Mouse (Mus musculus): ENCODE data around the gene Gm19410. TPM values are rescaled to one million over a fixed set of nuclear protein-coding genes. Genes with fewer than 3 reads are reported as not detected.

Gene Gm19410
- 0.07 and 0.15 TPM in 2 replicates for polyA plus RNA-seq (2014; fragmentation: Nextera tagmentation; extraction: Ambion mirVana)

- Histone ChIP-seq H3K4me1 (ENCODE audit: control insufficient read depth, insufficient read depth, low read length) (no peaks in the 10 kb centered on the region), H3K36me3 (ENCODE audit: control insufficient read depth, insufficient read depth, low read length) (no peaks in the 10 kb centered on the region), H3K4me3 (ENCODE audit: low read depth, low read length) (peak within 1 kb of the TSS; percentile 45), H3K9ac (ENCODE audit: low read depth, low read length) (peak within 1 kb of the TSS; percentile 40; the same call in 1 of the 2 replicates), H3K27me3 (replicated peaks; ENCODE audit: control insufficient read depth, insufficient read depth, low read length) (peaks cover 28% of the 10 kb centered on the region), H3K27ac (replicated peaks; ENCODE audit: low read depth, low read length) (no peak within 1 kb of the TSS), H3K9me3 (ENCODE audit: control insufficient read depth, low read length) (no peaks in the 10 kb centered on the region), H3K4me2 (ENCODE audit: low read depth, low read length) (peak within 1 kb of the TSS; percentile 84)
- WGBS, result 1% methylated on average over 33 of the region's 35 CpGs
- ATAC-seq (ENCODE audit: low read depth), result no peak; the same call in 1 of the 2 replicates
- DNase-seq (ENCODE audit: low spot score), result peak; percentile 22
Measured at GRCm38 (mm10) chr8:35765499-35766193, at the start of gene Gm19410. TSS of gene Gm19410 (plus strand) at chr8:35765790.

GRCm38 (mm10) chr8:35730776-35731175, 34.8 kb upstream of the Gm19410 start:
- Histone ChIP-seq H3K9ac (ENCODE audit: low read depth, low read length) (no peak overlapping the region), H3K4me2 (ENCODE audit: low read depth, low read length) (no peak overlapping the region), H3K4me3 (ENCODE audit: low read depth, low read length) (no peak overlapping the region), H3K36me3 (ENCODE audit: control insufficient read depth, insufficient read depth, low read length) (no peaks in the 10 kb centered on the region), H3K9me3 (ENCODE audit: control insufficient read depth, low read length) (no peaks in the 10 kb centered on the region), H3K4me1 (ENCODE audit: control insufficient read depth, insufficient read depth, low read length) (no peaks in the 10 kb centered on the region), H3K27me3 (replicated peaks; ENCODE audit: control insufficient read depth, insufficient read depth, low read length) (no peaks in the 10 kb centered on the region), H3K27ac (replicated peaks; ENCODE audit: low read depth, low read length) (no peak overlapping the region)
- no peak for ATAC-seq (ENCODE audit: low read depth)
- no peak for DNase-seq (ENCODE audit: low spot score)
- WGBS, result 51% methylated on average over 3 of the region's 3 CpGs

DNA sequence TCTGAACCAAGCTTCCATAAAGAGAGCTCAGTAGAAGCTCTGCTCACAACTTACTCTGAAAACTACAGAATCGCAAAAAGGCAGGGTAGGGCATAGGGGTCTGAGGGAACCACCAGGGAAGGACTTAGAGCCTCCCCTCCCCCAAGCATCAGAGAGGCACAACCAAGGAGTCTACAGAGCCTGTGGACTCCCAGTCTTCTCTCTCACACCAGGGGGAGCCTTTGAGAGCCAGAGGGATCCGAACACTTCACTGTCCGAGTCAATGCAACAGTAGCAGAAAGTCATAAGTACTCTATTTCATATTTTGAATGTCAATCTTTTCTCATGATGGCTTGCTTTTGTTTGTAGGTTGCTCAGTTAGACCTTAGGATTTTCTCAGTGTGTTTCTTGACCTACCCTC, 30.2 kb upstream of the Gm19410 start:
- ATAC-seq (ENCODE audit: low read depth) (no peak), DNase-seq (ENCODE audit: low spot score) (no peak)
- H3K4me2 ChIP-seq (ENCODE audit: low read depth, low read length), result no peak overlapping the region
- H3K36me3 ChIP-seq (ENCODE audit: control insufficient read depth, insufficient read depth, low read length), result no peaks in the 10 kb centered on the region
- H3K9ac ChIP-seq (ENCODE audit: low read depth, low read length), result no peak overlapping the region
- 74% methylated on average over 3 of the region's 3 CpGs for WGBS
- 0 out of 2 replicates have a peak, but pooled peaks cover 8% of the 10 kb centered on the region for H3K9me3 ChIP-seq (ENCODE audit: control insufficient read depth, low read length)
- no peak overlapping the region for H3K27ac ChIP-seq (replicated peaks; ENCODE audit: low read depth, low read length)
- H3K27me3 ChIP-seq (replicated peaks; ENCODE audit: control insufficient read depth, insufficient read depth, low read length), result no peaks in the 10 kb centered on the region
- no peaks in the 10 kb centered on the region for H3K4me1 ChIP-seq (ENCODE audit: control insufficient read depth, insufficient read depth, low read length)
- H3K4me3 ChIP-seq (ENCODE audit: low read depth, low read length), result no peak overlapping the region

DNA sequence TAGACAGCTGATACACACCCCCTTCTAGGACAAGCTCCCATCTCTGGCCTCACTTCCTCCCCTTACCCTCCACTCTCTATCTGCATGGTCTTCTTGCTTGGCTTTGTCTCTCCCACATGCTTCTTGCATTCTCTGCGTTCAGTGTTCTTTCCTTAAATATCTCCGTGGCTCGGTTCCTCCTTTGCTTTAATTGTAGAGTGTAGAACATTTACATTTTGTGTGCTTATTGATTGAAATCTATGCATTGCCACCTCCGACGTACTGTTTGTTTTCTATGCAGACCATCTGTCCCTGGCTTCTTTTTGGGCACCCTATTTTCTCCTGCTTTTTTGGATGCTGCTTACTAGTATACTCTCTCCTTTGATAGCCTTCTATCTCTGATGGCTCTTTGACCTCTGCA, 9.4 kb upstream of the Gm19410 start:
- Histone ChIP-seq H3K4me1 (ENCODE audit: control insufficient read depth, insufficient read depth, low read length) (no peaks in the 10 kb centered on the region), H3K36me3 (ENCODE audit: control insufficient read depth, insufficient read depth, low read length) (no peaks in the 10 kb centered on the region), H3K4me3 (ENCODE audit: low read depth, low read length) (no peak overlapping the region), H3K9ac (ENCODE audit: low read depth, low read length) (no peak overlapping the region), H3K9me3 (ENCODE audit: control insufficient read depth, low read length) (no peaks in the 10 kb centered on the region), H3K27me3 (replicated peaks; ENCODE audit: control insufficient read depth, insufficient read depth, low read length) (no peaks in the 10 kb centered on the region), H3K27ac (replicated peaks; ENCODE audit: low read depth, low read length) (no peak overlapping the region), H3K4me2 (ENCODE audit: low read depth, low read length) (no peak overlapping the region)
- 88% methylated on average over 5 of the region's 5 CpGs for WGBS
- DNase-seq (ENCODE audit: low spot score), result no peak
- no peak for ATAC-seq (ENCODE audit: low read depth)

GRCm38 (mm10) chr8:35765020-35765419, 570 bp upstream of the Gm19410 start:
- Histone ChIP-seq H3K4me3 (ENCODE audit: low read depth, low read length) (peak overlapping the region; percentile 45), H3K9ac (ENCODE audit: low read depth, low read length) (no peak overlapping the region), H3K27me3 (replicated peaks; ENCODE audit: control insufficient read depth, insufficient read depth, low read length) (peaks cover 28% of the 10 kb centered on the region), H3K27ac (replicated peaks; ENCODE audit: low read depth, low read length) (no peak overlapping the region), H3K4me1 (ENCODE audit: control insufficient read depth, insufficient read depth, low read length) (no peaks in the 10 kb centered on the region), H3K9me3 (ENCODE audit: control insufficient read depth, low read length) (no peaks in the 10 kb centered on the region), H3K36me3 (ENCODE audit: control insufficient read depth, insufficient read depth, low read length) (no peaks in the 10 kb centered on the region), H3K4me2 (ENCODE audit: low read depth, low read length) (peak overlapping the region; percentile 84)
- DNase-seq (ENCODE audit: low spot score) (peak; percentile 11), ATAC-seq (ENCODE audit: low read depth) (no peak)
- 3% methylated on average over 9 of the region's 9 CpGs for WGBS

GRCm38 (mm10) chr8:35773508-35773907, 7.9 kb downstream of the Gm19410 start:
- no peak overlapping the region for H3K4me2 ChIP-seq (ENCODE audit: low read depth, low read length)
- no peak overlapping the region for H3K4me3 ChIP-seq (ENCODE audit: low read depth, low read length)
- no peaks in the 10 kb centered on the region for H3K36me3 ChIP-seq (ENCODE audit: control insufficient read depth, insufficient read depth, low read length)
- no peaks in the 10 kb centered on the region for H3K9me3 ChIP-seq (ENCODE audit: control insufficient read depth, low read length)
- ATAC-seq (ENCODE audit: low read depth), result no peak
- 26% methylated on average over 7 of the region's 7 CpGs for WGBS
- H3K27me3 ChIP-seq (replicated peaks; ENCODE audit: control insufficient read depth, insufficient read depth, low read length), result no peaks in the 10 kb centered on the region
- DNase-seq (ENCODE audit: low spot score), result peak; percentile 24
- no peak overlapping the region for H3K27ac ChIP-seq (replicated peaks; ENCODE audit: low read depth, low read length)
- H3K4me1 ChIP-seq (ENCODE audit: control insufficient read depth, insufficient read depth, low read length), result no peaks in the 10 kb centered on the region
- H3K9ac ChIP-seq (ENCODE audit: low read depth, low read length), result no peak overlapping the region

Small RNA genes lying within 50 kb of the gene (microRNA-seq; reads per million reads assigned to microRNA genes)
- not detected for gene Gm44474 (ENCODE audit: borderline number of aligned reads)

Measured in embryonic facial prominence, embryonic 14.5 days (tissue).